Mouse (Mus musculus): ENCODE measurements at regions not wholly inside any gene's neighbourhood (a gene's known extent, or its start where the extent isn't known, plus 50 kb on each side); places are given as distances from the start of the nearest gene placed in this dataset.
A peak's percentile ranks its signal among the peaks of the same experiment; 100 is the strongest.

- ATAC-seq (replicated peaks; ENCODE audit: low read depth, poor library complexity, severe bottlenecking) = no peak
Measured at GRCm38 (mm10) chr2:10978772-10979171, 193.1 kb upstream of the Prkcq start.

DNA sequence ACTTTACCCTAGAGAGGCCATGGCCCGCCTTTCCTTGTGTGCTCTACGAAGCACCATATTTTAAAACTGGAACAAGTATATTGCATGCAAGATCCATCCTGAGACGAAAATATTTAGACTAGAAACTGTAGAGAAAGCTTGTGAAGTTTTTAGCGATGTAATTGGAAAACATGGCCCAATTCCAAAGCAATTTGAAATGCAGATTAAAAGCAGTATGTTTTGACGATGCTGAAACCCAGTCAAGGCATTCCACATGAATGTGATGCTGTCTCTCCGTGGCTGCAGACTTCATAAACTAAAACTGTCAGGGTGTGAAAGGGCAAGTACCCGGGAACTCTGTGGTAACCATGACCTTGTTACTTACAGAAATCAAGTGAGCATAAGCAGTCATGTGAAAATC is 185.8 kb upstream of the Prkcq start:
- ATAC-seq (replicated peaks; ENCODE audit: low read depth, poor library complexity, severe bottlenecking) = no peak

DNA sequence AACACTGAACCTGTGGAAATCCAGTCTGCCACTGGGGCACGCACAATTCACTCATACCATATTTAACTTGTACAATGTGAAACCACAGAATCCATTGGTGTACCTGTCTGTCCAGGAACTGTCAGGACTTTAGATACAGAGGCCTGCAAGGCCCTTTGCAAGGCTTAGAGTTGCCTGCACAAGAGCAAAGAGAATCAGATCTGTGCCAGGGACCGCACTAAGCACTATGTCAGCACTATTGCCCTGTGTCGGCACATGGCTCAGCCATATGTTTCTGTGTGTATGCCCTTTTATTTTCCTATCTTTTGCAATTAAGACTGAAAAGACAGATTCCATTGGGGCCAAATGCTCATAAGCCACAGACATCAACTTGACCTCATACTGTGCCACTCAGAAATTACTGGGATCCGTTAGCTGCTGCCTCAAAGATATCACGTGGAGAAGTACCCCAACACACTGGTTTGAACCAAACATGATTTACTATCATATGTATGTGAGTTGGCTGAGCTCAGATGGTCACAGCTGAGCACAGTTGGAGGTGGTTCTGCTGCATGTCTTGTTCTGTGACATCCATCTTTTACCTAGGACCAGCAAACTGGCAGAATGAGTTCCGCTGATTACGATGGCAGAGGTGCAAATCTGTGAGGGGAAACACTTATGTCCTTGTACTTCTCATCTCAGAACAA is 181.7 kb upstream of the Prkcq start:
- no peak for ATAC-seq (replicated peaks; ENCODE audit: low read depth, poor library complexity, severe bottlenecking)

GRCm38 (mm10) chr2:10998798-10999197 is 173.1 kb upstream of the Prkcq start:
- no peak for ATAC-seq (replicated peaks; ENCODE audit: low read depth, poor library complexity, severe bottlenecking)

GRCm38 (mm10) chr2:10999217-10999618 is 172.7 kb upstream of the Prkcq start:
- 0 out of 2 replicates have a peak, but pooled peaks have one; percentile 18 for ATAC-seq (replicated peaks; ENCODE audit: low read depth, poor library complexity, severe bottlenecking)

- ATAC-seq (replicated peaks; ENCODE audit: low read depth, poor library complexity, severe bottlenecking) = peak; percentile 63; the same call in 1 of the 2 replicates
Measured at GRCm38 (mm10) chr2:11005806-11006205, 166.1 kb upstream of the Prkcq start.

DNA sequence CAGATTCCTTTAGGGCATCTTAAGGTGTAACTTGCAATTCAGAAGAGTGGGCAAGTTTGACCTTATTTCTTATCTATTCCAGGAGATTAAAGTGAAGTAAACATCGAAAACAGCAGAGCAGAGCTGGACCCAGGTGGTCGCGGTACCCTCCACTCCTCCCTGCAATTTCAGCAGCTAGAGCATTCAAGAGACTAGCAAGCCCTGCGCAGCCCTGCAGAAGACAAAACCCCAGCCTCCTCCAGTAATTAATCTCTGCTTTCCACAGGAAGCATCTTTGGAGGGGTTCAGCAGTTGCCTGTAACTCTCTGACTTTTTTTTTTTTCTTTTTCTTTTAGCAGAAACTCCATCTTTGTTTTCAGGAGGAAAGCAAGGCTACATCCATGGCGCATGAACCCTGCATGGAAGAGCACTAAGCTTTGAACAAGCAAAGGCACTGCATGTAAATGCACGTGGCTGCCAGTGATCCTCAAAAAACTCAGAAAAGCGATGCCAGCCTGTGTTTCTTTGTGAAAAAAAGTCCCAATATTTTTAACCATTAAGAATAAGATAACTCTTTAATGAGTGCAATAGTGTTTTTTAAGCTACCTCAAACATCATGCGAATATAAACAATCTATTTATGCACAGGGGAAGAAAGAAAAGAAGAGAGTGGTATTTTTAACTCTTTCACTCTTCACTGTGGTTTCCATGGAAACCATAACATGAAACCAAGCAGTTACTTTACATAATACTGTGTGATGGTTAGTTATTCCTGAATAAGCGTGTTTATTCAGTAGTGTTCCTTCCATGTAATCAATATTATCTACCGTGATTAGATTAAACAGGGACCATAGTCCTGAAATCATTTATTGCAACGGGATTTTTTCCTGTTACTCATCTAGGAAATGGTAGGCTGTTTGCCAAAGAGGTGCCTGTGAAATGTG is 160.6 kb upstream of the Prkcq start:
- no peak for ATAC-seq (replicated peaks; ENCODE audit: low read depth, poor library complexity, severe bottlenecking)

- ATAC-seq (replicated peaks; ENCODE audit: low read depth, poor library complexity, severe bottlenecking) = no peak
Measured at GRCm38 (mm10) chr2:11012312-11012860, 159.5 kb upstream of the Prkcq start.

DNA sequence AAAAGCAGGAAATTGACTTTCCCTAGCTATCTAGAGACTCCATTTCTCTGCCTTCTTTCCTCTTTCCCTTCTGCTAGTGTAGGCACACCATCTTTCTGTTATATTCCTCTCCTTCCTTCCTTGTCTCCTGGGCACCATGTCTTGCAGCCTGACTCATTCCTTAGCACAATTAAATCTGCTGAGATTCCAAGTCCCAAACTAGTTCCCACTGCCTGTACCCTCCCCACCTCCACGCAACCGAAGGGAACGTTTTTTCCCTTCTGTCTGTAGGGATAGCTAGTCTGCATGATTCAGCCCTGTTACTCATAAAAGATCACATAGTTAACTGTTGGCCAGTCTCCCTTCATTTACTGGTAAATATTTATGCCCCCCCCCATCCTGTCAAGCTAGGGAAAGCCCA is 158.8 kb upstream of the Prkcq start:
- ATAC-seq (replicated peaks; ENCODE audit: low read depth, poor library complexity, severe bottlenecking) = no peak

DNA sequence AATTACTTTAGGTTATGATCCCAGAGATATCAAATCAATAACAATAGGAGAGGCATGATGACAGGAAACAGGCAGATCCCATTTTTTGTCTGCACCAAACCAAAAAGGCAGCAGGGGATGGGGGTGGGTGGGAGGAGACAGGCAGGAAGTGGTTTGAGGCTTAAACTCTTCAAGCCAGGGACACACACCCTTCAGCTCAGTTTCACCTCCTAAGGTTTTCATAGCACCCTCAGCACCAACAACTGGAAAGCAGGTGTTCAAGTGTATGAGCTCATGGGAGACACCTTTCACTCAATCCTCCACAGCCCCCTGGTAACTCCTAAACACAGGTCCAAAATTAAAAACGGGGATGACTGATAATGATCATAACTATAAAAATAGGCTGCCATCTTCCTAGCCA is 155.5 kb upstream of the Prkcq start:
- no peak for ATAC-seq (replicated peaks; ENCODE audit: low read depth, poor library complexity, severe bottlenecking)

- ATAC-seq (replicated peaks; ENCODE audit: low read depth, poor library complexity, severe bottlenecking) = no peak
Measured at GRCm38 (mm10) chr2:11032891-11033290, 139.0 kb upstream of the Prkcq start.

DNA sequence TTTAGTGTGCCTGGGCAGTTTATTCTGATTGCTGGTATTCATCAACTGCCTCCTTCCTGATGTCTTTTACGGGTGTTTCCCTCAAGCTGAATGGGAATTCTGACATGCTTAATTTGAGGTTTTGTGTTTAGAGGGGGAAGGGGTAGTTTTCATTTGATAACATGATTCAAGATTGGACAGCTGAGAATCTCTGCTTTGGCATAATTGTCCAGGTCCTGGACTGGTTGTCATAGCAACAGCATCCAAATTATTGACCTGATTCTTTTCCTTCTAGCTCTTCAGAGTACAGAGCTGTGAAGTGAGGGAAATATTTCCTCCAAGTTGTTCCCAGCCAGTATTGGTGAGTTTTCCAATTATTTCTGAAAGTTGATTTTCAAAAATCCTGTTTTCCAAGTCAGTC is 137.7 kb upstream of the Prkcq start:
- no peak for ATAC-seq (replicated peaks; ENCODE audit: low read depth, poor library complexity, severe bottlenecking)

DNA sequence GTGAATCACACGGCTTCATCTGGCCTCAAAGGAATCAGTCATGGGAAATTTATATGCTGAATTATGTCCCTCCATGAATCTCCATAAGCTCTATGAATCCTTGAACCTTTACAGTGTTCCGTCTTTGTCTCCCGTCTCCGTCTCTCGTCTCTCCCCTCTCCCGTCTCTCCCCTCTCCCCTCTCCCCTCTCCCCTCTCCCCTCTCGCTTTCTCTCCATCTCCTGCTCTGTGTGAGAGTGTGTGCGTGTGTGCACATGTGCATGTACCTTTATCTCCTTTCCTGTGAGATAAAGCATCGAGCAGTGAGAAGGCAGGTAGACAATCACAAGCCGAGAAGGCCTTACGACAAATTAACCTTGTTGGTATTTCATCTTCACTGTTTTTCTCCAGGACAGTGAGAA is 134.6 kb upstream of the Prkcq start:
- ATAC-seq (replicated peaks; ENCODE audit: low read depth, poor library complexity, severe bottlenecking) = no peak

DNA sequence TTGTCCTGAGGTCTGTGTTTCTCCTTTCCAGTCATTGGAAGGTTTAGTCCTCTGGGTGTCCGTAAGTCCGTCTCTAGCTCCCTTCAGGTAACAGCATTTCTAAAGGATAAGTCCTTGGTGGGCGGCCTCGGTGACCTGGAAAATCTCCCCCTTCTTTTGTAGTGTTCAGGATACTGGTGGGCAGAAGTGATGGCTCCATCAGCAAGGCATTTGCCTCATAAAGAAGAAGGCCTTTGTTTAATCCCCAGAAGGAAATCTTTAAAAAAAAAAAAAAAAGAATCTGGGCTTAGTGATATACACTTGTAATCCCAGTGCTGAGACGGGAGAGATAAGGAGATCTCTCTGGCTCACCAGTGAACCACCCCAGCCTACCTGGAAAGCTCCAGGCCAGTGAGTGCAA is 133.5 kb upstream of the Prkcq start:
- ATAC-seq (replicated peaks; ENCODE audit: low read depth, poor library complexity, severe bottlenecking) = no peak

GRCm38 (mm10) chr2:11040005-11040404 is 131.9 kb upstream of the Prkcq start:
- no peak for ATAC-seq (replicated peaks; ENCODE audit: low read depth, poor library complexity, severe bottlenecking)

GRCm38 (mm10) chr2:11044727-11045274 is 127.1 kb upstream of the Prkcq start:
- ATAC-seq (replicated peaks; ENCODE audit: low read depth, poor library complexity, severe bottlenecking) = no peak

DNA sequence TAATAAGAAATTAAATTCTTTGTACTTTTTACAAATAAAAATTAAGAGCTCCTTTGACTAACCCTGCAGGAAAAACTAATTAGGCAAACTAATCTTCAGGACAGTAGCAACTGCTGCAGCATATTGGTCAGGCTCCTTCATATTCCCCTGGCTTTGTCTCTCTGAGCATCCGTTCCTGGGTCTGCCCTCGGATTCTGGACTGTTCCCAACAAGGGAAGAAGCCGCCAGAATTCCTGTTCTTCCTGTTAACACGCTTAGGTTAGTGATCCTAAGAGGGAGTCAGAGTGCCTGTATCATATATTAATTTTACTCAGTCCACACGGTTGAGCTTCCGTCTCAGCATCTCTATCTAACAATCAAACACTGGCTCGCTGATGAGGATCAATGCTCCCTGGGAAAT is 120.3 kb upstream of the Prkcq start:
- ATAC-seq (replicated peaks; ENCODE audit: low read depth, poor library complexity, severe bottlenecking) = no peak

DNA sequence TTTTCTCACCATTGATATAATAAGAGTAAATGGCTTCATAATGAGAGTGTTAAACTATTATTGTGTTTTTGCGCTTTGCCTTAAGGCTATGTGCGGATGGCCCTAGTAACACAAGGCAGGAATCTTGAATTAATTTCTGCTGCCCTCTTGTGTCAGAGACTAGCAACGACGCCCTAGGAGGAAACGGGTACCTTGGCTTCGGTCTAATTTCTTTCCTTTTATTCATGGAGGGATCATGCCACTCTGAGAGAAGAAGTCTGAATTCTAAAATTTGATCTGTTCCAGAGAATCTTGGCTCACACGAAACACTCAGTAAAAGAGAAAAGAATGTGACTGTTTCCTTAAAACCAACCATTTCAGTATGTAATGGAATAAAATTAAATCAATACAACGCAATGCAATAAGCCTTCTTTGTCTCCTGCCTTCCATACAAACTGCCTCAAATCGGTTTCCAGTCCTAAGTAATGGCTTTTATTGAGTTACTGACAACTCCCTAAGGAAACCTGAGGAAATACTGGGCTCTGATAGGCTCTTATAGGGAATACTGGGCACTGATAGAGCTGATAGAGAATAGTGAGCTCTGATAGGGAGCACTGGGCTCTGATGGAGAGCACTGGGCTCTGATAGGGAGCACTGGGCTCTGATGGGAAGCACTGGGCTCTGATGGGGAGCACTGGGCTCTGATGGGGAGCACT is 112.0 kb upstream of the Prkcq start:
- ATAC-seq (replicated peaks; ENCODE audit: low read depth, poor library complexity, severe bottlenecking) = peak; percentile 90

GRCm38 (mm10) chr2:11067384-11067783 is 104.5 kb upstream of the Prkcq start:
- no peak for ATAC-seq (replicated peaks; ENCODE audit: low read depth, poor library complexity, severe bottlenecking)

- ATAC-seq (replicated peaks; ENCODE audit: low read depth, poor library complexity, severe bottlenecking) = no peak
Measured at GRCm38 (mm10) chr2:11083536-11083935, 88.4 kb upstream of the Prkcq start.

Measured in common myeloid progenitor, adult 5-6 weeks (primary cell).